10 mouse cellular contexts compared by ENCODE assay signal in the genomic region with DNA sequence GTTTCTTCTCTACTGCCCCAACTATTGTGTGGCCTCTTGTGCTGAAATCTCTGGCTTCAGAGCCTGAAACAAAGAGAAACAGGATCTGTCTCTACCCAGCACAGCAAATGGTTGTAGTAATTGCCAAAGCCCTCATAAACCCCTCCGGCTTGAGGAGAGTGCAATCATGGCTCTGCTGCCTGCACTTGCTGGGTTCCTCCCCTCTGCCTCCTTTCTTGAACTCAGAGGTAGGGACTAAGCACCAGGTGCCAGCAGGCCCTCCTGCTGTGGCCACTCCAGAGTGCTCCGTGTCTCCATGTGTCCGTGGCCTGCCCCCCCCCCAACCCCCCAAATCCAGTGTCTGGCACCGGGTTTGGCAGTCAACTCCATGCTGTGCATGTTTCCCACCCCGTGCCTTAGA. TPM values are rescaled to one million over a fixed set of nuclear protein-coding genes. Genes with fewer than 3 reads are reported as not detected.
DNase-seq lines count a peak whose midpoint lies in the region; ATAC-seq lines count a peak whose summit lies in the region.
"Had no signal": no experiment of that assay in that cellular context is flagged by ENCODE, and none has a peak within 500 bp of the region (broad histone marks: within the 10 kb centered on the region; RNA-seq: fewer than 3 reads in every experiment).

No protein-coding gene starts in this region.

- H3K36me3 ChIP-seq in lung, embryonic 15.5 days: peaks cover 46% of the 10 kb centered on the region
- peaks cover 6% of the 10 kb centered on the region for H3K36me3 ChIP-seq in intestine, embryonic 16.5 days (ENCODE audit: control insufficient read depth, insufficient read depth, low read length)
- H3K36me3 ChIP-seq in stomach, embryonic 15.5 days: peaks cover 41% of the 10 kb centered on the region

- peaks cover 57% of the 10 kb centered on the region for H3K4me1 ChIP-seq in lung, embryonic 15.5 days
- H3K4me1 ChIP-seq in intestine, embryonic 16.5 days (ENCODE audit: control insufficient read depth, insufficient read depth, low read length): peaks cover 59% of the 10 kb centered on the region
- peaks cover 57% of the 10 kb centered on the region for H3K4me1 ChIP-seq in stomach, embryonic 15.5 days

- no peaks in the 10 kb centered on the region for H3K9me3 ChIP-seq in lung, embryonic 15.5 days
- no peaks in the 10 kb centered on the region for H3K9me3 ChIP-seq in intestine, embryonic 16.5 days (ENCODE audit: control insufficient read depth, low read length)
- H3K9me3 ChIP-seq in stomach, embryonic 15.5 days: no peaks in the 10 kb centered on the region
- H3K9me3 ChIP-seq: liver, embryonic 15.5 days had no signal

- H3K4me3 ChIP-seq in lung, embryonic 15.5 days: no peak overlapping the region
- no peak overlapping the region for H3K4me3 ChIP-seq in intestine, embryonic 16.5 days (ENCODE audit: low read length)
- H3K4me3 ChIP-seq in stomach, embryonic 15.5 days (replicated peaks): no peak overlapping the region
- H3K4me3 ChIP-seq: liver, embryonic 15.5 days had no signal

- peak; percentile 23 for DNase-seq in embryo, embryonic 10 days (ENCODE audit: low spot score)
- no peak for DNase-seq in embryo, embryonic 10.5 days (ENCODE audit: low spot score)
- no peak for DNase-seq in lung, postnatal 25 days (ENCODE audit: low spot score)
- DNase-seq in thymus, postnatal 4 days: no peak
- DNase-seq in gastrocnemius, postnatal 10 days: no peak

- H3K27ac ChIP-seq in lung, embryonic 15.5 days: peak overlapping the region; percentile 65
- H3K27ac ChIP-seq in intestine, embryonic 16.5 days (ENCODE audit: low read length): peak overlapping the region; percentile 90
- H3K27ac ChIP-seq in stomach, embryonic 15.5 days: peak overlapping the region; percentile 74
- H3K27ac ChIP-seq: liver, embryonic 15.5 days had no signal

- ATAC-seq in lung, embryonic 15.5 days (ENCODE audit: borderline replicate concordance, extremely low read depth, low FRiP score, low TSS enrichment): no peak
- ATAC-seq in intestine, embryonic 16.5 days: peak; percentile 1; the same call in 1 of the 2 replicates
- ATAC-seq in stomach, embryonic 15.5 days (ENCODE audit: insufficient read depth, low FRiP score, low read depth): no peak

- no peaks in the 10 kb centered on the region for H3K27me3 ChIP-seq in lung, embryonic 15.5 days
- H3K27me3 ChIP-seq in intestine, embryonic 16.5 days (replicated peaks; ENCODE audit: control insufficient read depth, insufficient read depth, low read length): no peaks in the 10 kb centered on the region
- H3K27me3 ChIP-seq in stomach, embryonic 15.5 days (replicated peaks): no peaks in the 10 kb centered on the region
- H3K27me3 ChIP-seq: liver, embryonic 15.5 days had no signal

- WGBS in lung, embryonic 15.5 days: 33% methylated on average over 5 of the region's 5 CpGs
- 20% methylated on average over 5 of the region's 5 CpGs for WGBS in intestine, embryonic 16.5 days
- 31% methylated on average over 5 of the region's 5 CpGs for WGBS in stomach, embryonic 15.5 days

- no peak overlapping the region for H3K4me2 ChIP-seq in lung, embryonic 15.5 days
- no peak overlapping the region for H3K4me2 ChIP-seq in intestine, embryonic 16.5 days (ENCODE audit: low read depth, low read length)
- no peak overlapping the region for H3K4me2 ChIP-seq in stomach, embryonic 15.5 days
- H3K4me2 ChIP-seq: liver, embryonic 15.5 days had no signal

- H3K9ac ChIP-seq in lung, embryonic 15.5 days: no peak overlapping the region
- H3K9ac ChIP-seq in intestine, embryonic 16.5 days (ENCODE audit: low read depth, low read length): peak overlapping the region; percentile 55; the same call in 1 of the 2 replicates
- no peak overlapping the region for H3K9ac ChIP-seq in stomach, embryonic 15.5 days
- H3K9ac ChIP-seq: liver, embryonic 15.5 days had no signal

RNA-seq across cellular contexts. Expression of a gene that starts 14.6 kb away (rescaled TPM):
- polyA plus RNA-seq in lung, embryonic 15.5 days (2015; fragmentation: Nextera tagmentation; extraction: Ambion mirVana): 8.2 and 8.5 TPM in 2 replicates
- polyA plus RNA-seq in intestine, embryonic 16.5 days (2015; fragmentation: Nextera tagmentation; extraction: Ambion mirVana): 1.6 and 2.0 TPM in 2 replicates
- polyA plus RNA-seq in stomach, embryonic 15.5 days (2015; fragmentation: Nextera tagmentation; extraction: Ambion mirVana): 6.8 and 7.8 TPM in 2 replicates
- not detected for total RNA-seq in gastrocnemius, postnatal 10 days (2021)
- total RNA-seq: gastrocnemius, adult 18-20 months had no signal
- polyA plus RNA-seq: liver, embryonic 15.5 days had no signal

RNA-seq across cellular contexts. Expression of a gene that starts 15.0 kb away (rescaled TPM):
- polyA plus RNA-seq in lung, embryonic 15.5 days (2015; fragmentation: Nextera tagmentation; extraction: Ambion mirVana): 0.10 TPM in 1 of 2 replicates, not detected in the other
- 0.05 and 0.24 TPM in 2 replicates for polyA plus RNA-seq in intestine, embryonic 16.5 days (2015; fragmentation: Nextera tagmentation; extraction: Ambion mirVana)
- 0.13 and 0.23 TPM in 2 replicates for polyA plus RNA-seq in stomach, embryonic 15.5 days (2015; fragmentation: Nextera tagmentation; extraction: Ambion mirVana)
- total RNA-seq in gastrocnemius, postnatal 10 days (2021): not detected
- total RNA-seq: gastrocnemius, adult 18-20 months had no signal
- polyA plus RNA-seq: liver, embryonic 15.5 days had no signal

RNA-seq across cellular contexts. Expression of a gene that starts 43.3 kb away (rescaled TPM):
- polyA plus RNA-seq in lung, embryonic 15.5 days (2015; fragmentation: Nextera tagmentation; extraction: Ambion mirVana): 3.0 and 3.1 TPM in 2 replicates
- polyA plus RNA-seq in intestine, embryonic 16.5 days (2015; fragmentation: Nextera tagmentation; extraction: Ambion mirVana): 2.4 and 2.8 TPM in 2 replicates
- polyA plus RNA-seq in stomach, embryonic 15.5 days (2015; fragmentation: Nextera tagmentation; extraction: Ambion mirVana): 5.0 and 8.6 TPM in 2 replicates
- 1 to 10 TPM; 2.1 to 5.5 TPM for total RNA-seq in gastrocnemius, postnatal 10 days (2021)
